Mouse (Mus musculus): ENCODE results near the gene Orc3. TPM values are rescaled to one million over a fixed set of nuclear protein-coding genes. Genes with fewer than 3 reads are reported as not detected.
A peak's percentile ranks its signal among the peaks of the same experiment; 100 is the strongest.
"Not testable (repeated sequence)": the region's sequence is repeated elsewhere in the genome, so short reads cannot be mapped to it uniquely, and the experiment has no call there.

Gene Orc3
- polyA plus RNA-seq, 1 experiment, result 44.2 TPM

- Histone ChIP-seq H3K27ac (ENCODE audit: insufficient read depth, low read length) (no peak overlapping the region), H3K4me1 (ENCODE audit: control insufficient read depth, insufficient read depth, low read length) (peaks cover 6% of the 10 kb centered on the region), H3K4me3 (replicated peaks; ENCODE audit: insufficient read depth, low read depth, low read length) (no peak overlapping the region), H3K27me3 (ENCODE audit: control insufficient read depth, insufficient read depth, low read length) (no peaks in the 10 kb centered on the region)
- TF ChIP-seq POLR2A (IDR thresholded peaks at IDR 0.05; ENCODE audit: borderline replicate concordance, insufficient read depth, low read length) (no peak), CTCF (IDR thresholded peaks at IDR 0.05; ENCODE audit: borderline replicate concordance, insufficient read depth, low read depth, low read length) (no peak)
- WGBS, result 26% methylated on average over 7 of the region's 7 CpGs
- DNase-seq, result no peak
These were observed 32.8 kb downstream of the Orc3 start for GRCm38 (mm10) chr4:34581990-34582389.

- H3K27me3 ChIP-seq (ENCODE audit: control insufficient read depth, insufficient read depth, low read length); DNase-seq; H3K4me1 ChIP-seq (ENCODE audit: control insufficient read depth, insufficient read depth, low read length); H3K27ac ChIP-seq (ENCODE audit: insufficient read depth, low read length); H3K4me3 ChIP-seq (replicated peaks; ENCODE audit: insufficient read depth, low read depth, low read length): not testable (repeated sequence)
- 82% methylated on average over 1 of the region's 1 CpGs for WGBS
These were observed 33.3 kb downstream of the Orc3 start for GRCm38 (mm10) chr4:34581489-34581888.

- WGBS, result 62% methylated on average over 1 of the region's 1 CpGs
- no peaks in the 10 kb centered on the region for H3K27me3 ChIP-seq (ENCODE audit: control insufficient read depth, insufficient read depth, low read length)
- peaks cover 6% of the 10 kb centered on the region for H3K4me1 ChIP-seq (ENCODE audit: control insufficient read depth, insufficient read depth, low read length)
- no peak for TF ChIP-seq CTCF (IDR thresholded peaks at IDR 0.05; ENCODE audit: borderline replicate concordance, insufficient read depth, low read depth, low read length)
- no peak for TF ChIP-seq POLR2A (IDR thresholded peaks at IDR 0.05; ENCODE audit: borderline replicate concordance, insufficient read depth, low read length)
- no peak for DNase-seq
- no peak overlapping the region for H3K27ac ChIP-seq (ENCODE audit: insufficient read depth, low read length)
- no peak overlapping the region for H3K4me3 ChIP-seq (replicated peaks; ENCODE audit: insufficient read depth, low read depth, low read length)
These were observed 35.5 kb downstream of the Orc3 start for GRCm38 (mm10) chr4:34579215-34579614.

GRCm38 (mm10) chr4:34577028-34577427 is 37.7 kb downstream of the Orc3 start:
- Histone ChIP-seq H3K4me1 (ENCODE audit: control insufficient read depth, insufficient read depth, low read length) (no peaks in the 10 kb centered on the region), H3K27ac (ENCODE audit: insufficient read depth, low read length) (no peak overlapping the region), H3K27me3 (ENCODE audit: control insufficient read depth, insufficient read depth, low read length) (no peaks in the 10 kb centered on the region), H3K4me3 (replicated peaks; ENCODE audit: insufficient read depth, low read depth, low read length) (no peak overlapping the region)
- no peak; the same call in 1 of the 2 replicates for TF ChIP-seq CTCF (IDR thresholded peaks at IDR 0.05; ENCODE audit: borderline replicate concordance, insufficient read depth, low read depth, low read length)
- no peak for TF ChIP-seq POLR2A (IDR thresholded peaks at IDR 0.05; ENCODE audit: borderline replicate concordance, insufficient read depth, low read length)
- WGBS, result 76% methylated on average over 2 of the region's 2 CpGs
- DNase-seq, result no peak

GRCm38 (mm10) chr4:34572876-34573275 is 41.9 kb downstream of the Orc3 start:
- Histone ChIP-seq H3K4me1 (ENCODE audit: control insufficient read depth, insufficient read depth, low read length) (no peaks in the 10 kb centered on the region), H3K27ac (ENCODE audit: insufficient read depth, low read length) (no peak overlapping the region), H3K27me3 (ENCODE audit: control insufficient read depth, insufficient read depth, low read length) (no peaks in the 10 kb centered on the region), H3K4me3 (replicated peaks; ENCODE audit: insufficient read depth, low read depth, low read length) (no peak overlapping the region)
- DNase-seq, result no peak
- TF ChIP-seq POLR2A (IDR thresholded peaks at IDR 0.05; ENCODE audit: borderline replicate concordance, insufficient read depth, low read length) (no peak), CTCF (IDR thresholded peaks at IDR 0.05; ENCODE audit: borderline replicate concordance, insufficient read depth, low read depth, low read length) (no peak)
- 84% methylated on average over 2 of the region's 2 CpGs for WGBS

GRCm38 (mm10) chr4:34566226-34566625 is 48.5 kb downstream of the Orc3 start:
- WGBS, result 73% methylated on average over 6 of the region's 6 CpGs
- no peaks in the 10 kb centered on the region for H3K4me1 ChIP-seq (ENCODE audit: control insufficient read depth, insufficient read depth, low read length)

GRCm38 (mm10) chr4:34560971-34561370 is 53.8 kb downstream of the Orc3 start:
- no peak overlapping the region for H3K27ac ChIP-seq (ENCODE audit: insufficient read depth, low read length)
- WGBS, result 50% methylated on average over 4 of the region's 4 CpGs
- no peak overlapping the region for H3K4me3 ChIP-seq (replicated peaks; ENCODE audit: insufficient read depth, low read depth, low read length)
- peaks cover 15% of the 10 kb centered on the region; the same call in 1 of the 2 replicates for H3K4me1 ChIP-seq (ENCODE audit: control insufficient read depth, insufficient read depth, low read length)
- H3K27me3 ChIP-seq (ENCODE audit: control insufficient read depth, insufficient read depth, low read length), result no peaks in the 10 kb centered on the region
- peak in 1 of 2 experiments; percentile 38 for DNase-seq
- TF ChIP-seq CTCF (IDR thresholded peaks at IDR 0.05; ENCODE audit: borderline replicate concordance, insufficient read depth, low read depth, low read length), result peak; percentile 56; the same call in 1 of the 2 replicates
- no peak for TF ChIP-seq POLR2A (IDR thresholded peaks at IDR 0.05; ENCODE audit: borderline replicate concordance, insufficient read depth, low read length)

More at GRCm38 (mm10) chr4:34566226-34566625, 48.5 kb downstream of the Orc3 start:
- Histone ChIP-seq H3K27ac (ENCODE audit: insufficient read depth, low read length) (no peak overlapping the region), H3K4me3 (replicated peaks; ENCODE audit: insufficient read depth, low read depth, low read length) (no peak overlapping the region), H3K27me3 (ENCODE audit: control insufficient read depth, insufficient read depth, low read length) (no peaks in the 10 kb centered on the region)
- no peak for TF ChIP-seq POLR2A (IDR thresholded peaks at IDR 0.05; ENCODE audit: borderline replicate concordance, insufficient read depth, low read length)
- TF ChIP-seq CTCF (IDR thresholded peaks at IDR 0.05; ENCODE audit: borderline replicate concordance, insufficient read depth, low read depth, low read length), result no peak
- DNase-seq, result no peak

GRCm38 (mm10) chr4:34556183-34556582 is 58.6 kb downstream of the Orc3 start:
- H3K27me3 ChIP-seq (ENCODE audit: control insufficient read depth, insufficient read depth, low read length), result no peaks in the 10 kb centered on the region
- no peak for DNase-seq
- peaks cover 22% of the 10 kb centered on the region; the same call in 1 of the 2 replicates for H3K4me1 ChIP-seq (ENCODE audit: control insufficient read depth, insufficient read depth, low read length)
- no peak for TF ChIP-seq CTCF (IDR thresholded peaks at IDR 0.05; ENCODE audit: borderline replicate concordance, insufficient read depth, low read depth, low read length)
- no peak for TF ChIP-seq POLR2A (IDR thresholded peaks at IDR 0.05; ENCODE audit: borderline replicate concordance, insufficient read depth, low read length)
- H3K4me3 ChIP-seq (replicated peaks; ENCODE audit: insufficient read depth, low read depth, low read length), result no peak overlapping the region
- no peak overlapping the region for H3K27ac ChIP-seq (ENCODE audit: insufficient read depth, low read length)
